Mouse (Mus musculus) thymus, postnatal 25 days (tissue): ENCODE results near the gene Kcna3.

Experiments used
- DNase-seq: peaks from one replicate; pipeline ENCODE4 v3.0.0; 2022

Gene Kcna3

DNA sequence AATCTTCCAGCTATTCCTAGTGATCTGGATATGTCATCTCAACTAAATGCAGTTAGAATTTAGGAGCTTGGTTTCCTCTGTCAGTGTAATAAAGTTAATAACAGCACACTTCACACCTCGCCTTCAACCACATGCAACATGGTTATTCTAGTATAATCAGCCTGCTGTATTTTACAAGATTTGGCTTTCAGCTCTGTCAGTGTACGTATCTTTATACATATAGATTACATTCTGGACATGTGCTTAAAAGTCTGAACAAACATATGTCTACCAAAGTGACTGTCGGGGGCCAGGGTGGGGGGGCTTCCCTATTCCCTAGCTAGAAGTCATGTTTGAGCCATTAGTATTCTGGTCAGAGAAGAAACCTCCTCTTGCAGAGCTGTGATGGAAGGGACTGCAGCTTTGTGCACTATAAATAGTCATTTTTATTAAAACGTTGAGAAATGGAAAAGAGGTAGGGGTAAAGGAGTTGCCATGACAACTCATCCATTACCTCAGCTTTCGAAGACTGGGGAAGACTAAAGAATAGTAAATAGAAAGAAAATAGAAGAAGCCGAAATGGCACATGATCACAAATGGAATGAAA lies 29.6 kb downstream of the Kcna3 start:
- DNase-seq: no peak

DNA sequence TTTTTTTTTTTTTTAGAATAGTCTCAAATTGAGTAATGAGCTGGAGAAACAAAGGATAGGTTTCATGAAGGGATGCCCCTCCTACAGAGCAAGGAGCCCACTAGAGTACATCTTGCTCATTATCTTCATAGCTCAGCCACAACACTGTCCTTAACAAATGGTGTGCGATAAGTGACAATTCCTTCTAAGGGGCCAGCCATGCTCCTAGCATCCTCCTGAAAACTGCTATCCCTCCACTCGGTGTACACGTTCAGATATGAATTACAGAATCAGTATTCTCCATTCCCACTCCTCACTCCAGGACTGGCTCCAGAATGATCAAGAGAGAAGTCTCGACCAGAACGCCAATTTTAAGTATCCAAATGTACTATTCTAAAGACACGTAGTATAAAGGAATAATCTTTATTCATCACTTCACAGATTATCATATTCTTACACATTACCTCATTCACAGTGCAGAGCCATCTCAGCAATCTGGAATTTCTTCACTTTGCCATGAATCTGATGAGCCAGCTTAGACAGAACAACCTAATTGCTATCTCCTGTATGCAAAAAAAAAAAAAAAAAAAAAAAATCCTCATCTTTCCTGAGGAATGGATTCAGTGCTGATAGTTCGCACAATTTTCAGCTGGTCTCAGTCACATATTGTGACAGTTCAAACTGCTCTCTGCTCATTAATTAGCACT lies 30.3 kb downstream of the Kcna3 start:
- DNase-seq: no peak

DNA sequence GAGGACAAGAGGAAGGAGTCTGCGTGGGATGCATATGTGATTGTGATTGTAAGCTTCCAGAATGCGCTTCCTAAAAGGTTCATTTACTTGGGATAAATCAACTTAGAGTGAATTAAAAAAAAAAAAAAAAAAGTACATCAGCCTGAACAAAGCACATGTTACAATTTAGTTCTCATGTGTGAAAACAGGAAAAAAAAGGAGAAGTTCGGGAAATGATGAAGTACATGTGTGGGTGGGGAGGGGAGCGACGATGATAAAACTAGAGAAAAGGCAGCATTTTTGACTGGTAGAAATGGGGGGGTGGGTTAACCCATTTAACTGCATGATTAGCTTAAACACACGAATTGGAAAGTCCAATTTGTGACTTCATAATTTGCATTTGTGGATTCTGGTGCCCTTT lies 31.3 kb downstream of the Kcna3 start:
- no peak for DNase-seq

DNA sequence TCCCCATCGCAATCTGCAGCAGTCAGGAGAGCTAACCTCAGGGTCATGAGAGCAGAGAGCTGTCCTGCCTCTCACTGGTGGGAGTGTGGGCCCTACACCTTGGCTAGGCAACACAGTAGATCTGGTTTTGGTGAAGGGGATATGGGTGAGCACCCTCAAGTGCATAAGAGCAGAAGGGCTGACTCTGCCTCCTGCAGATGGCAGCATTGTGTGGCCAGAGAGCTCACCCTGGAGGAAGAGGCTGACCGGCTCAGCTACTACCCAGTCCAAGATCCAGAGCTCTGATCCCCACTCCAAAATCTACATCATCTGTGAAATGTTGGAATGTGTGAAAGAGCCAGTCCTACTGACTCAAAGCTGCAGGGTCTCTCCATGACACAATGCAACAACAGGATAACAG lies 37.9 kb downstream of the Kcna3 start:
- DNase-seq: peak; percentile 72

DNA sequence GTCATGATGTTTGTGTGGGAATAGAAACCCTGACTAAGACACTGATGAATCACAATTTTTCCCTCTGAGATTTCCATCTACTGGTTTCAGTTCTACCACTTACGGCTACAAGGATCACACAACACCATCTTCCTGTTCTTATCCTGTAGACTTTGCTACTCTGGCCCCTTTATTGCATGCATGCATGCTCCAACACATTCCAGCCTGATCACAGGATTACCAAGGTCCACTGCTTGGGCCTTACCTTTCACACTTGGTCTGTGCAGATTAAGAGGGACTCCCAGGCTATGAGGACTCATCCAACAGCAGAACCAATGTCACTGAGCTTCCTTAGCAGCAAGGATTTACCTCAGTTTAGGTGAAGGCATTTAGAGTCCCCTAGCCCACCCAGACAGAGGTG lies 39.7 kb downstream of the Kcna3 start:
- DNase-seq: no peak

DNA sequence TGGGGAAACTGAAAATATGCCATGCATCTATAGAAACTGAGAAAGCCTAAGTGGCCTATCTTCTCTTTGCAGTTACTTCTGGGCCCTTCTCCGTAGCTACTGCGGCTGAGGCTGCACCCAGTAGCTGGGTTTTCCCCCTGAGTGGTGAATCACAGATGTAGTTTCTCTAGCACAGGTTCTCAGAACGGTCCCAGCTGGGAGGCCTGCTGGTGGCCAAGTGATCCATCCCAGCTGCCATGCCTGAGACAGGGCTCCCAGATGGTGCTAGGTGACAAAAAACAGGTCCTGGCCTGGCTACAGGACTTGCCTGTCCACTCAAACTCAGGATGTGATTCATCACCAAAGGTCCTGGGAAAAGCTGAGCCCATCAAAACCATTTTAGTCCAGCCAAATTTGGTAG lies 40.7 kb downstream of the Kcna3 start:
- peak; percentile 60 for DNase-seq

DNA sequence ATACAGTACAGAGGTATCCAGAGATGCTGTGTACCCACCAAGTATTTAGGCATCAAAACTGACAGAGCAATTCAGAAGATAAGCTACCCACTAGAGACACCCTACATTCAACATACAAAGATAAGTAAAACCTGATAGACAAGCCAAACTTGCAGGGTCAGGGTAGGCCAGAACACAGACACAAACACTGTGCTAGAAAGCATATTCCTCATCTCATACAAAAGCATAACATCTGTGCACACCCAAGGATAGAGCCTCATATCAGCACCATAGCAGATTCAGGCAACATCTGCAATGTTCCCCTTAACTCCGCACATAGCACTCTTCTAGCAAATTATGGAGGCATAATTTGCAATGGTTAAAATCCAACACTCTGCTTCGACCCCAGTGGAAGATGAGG lies 41.1 kb downstream of the Kcna3 start:
- no peak for DNase-seq

DNA sequence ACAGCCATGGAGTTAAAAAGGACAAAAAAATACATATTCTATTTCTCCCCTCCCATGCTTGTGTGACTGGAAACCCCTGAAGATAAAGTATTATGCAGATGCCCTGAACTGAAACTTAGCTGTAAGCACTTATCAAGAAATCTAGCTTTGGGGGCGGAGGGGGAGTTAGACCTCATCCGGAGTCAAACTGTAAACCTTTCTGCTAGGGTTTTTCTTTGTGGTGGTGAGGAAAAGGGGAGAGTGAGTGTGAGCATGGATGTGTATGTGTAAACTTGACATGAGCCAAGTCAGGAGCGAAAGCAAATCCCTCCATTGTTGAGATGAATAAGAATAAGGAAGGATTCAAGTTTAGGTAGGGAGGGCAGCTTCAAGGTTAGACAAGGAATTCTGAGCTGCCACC lies 44.8 kb downstream of the Kcna3 start:
- DNase-seq: peak; percentile 79

DNA sequence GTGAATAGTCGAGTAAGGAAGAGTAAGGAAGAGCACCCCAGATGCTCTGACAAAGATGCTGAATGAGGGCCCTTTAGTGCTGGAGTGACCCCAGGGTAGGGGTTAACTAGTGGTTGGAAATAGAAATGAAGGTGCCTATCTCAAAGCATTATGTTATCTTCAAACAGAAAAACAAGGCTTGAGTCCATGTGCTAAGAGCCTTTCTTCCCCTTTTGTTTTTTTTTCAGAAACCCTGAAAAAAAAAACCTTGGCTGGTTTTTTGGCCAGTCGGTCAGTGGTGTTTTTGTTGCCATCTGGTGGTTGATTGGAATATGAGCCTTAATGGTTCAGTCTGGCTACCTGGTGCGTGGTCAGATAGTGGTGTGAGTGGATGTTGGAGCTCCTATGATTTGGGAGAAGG lies 45.3 kb downstream of the Kcna3 start:
- DNase-seq: no peak

DNA sequence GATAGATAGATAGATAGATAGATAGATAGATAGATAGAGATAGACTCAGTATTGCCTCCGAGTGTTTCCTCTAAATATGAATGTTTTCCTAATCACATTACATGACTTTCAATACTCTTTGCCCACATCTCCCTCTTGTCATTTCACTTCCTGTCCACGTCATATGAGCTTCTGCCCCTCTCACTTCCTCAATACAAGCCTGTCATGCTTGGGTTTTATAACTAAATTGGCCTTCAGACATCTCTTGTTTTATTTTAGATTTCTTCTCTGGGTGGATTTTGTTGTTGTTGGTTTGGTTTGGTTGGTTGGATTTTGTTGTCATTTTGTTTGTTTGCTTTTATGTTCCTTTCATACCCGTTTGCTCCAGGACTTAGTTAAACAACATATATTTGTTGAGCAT lies 48.6 kb downstream of the Kcna3 start:
- no peak for DNase-seq

DNA sequence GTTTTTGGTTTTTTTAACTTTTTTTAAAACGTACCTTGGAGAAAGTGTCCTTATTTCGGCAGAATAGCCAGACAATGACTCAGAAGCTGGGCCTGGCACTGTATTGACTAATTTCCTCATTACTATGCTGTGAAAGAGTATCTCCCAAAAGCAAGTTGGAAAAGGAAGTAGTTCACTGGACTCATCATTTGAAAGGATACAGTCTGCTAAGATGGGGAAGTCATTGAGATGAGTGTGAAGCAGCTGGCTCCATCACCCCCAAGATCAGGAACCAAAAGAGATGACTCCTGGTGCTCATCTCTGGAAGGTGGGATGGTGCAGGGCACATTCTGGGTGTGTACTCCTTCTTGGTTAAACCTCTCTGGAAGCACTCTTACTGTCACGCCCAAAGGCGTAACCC lies 51.4 kb downstream of the Kcna3 start:
- DNase-seq: peak; percentile 14
